Mouse (Mus musculus) liver, embryonic 14.5 days (tissue): ENCODE results near the gene Pinlyp.

Experiments
- CTCF ChIP-seq: IDR thresholded peaks from 2 replicates; pipeline ENCODE4 v1.5.1; 2016; ENCODE audit warnings: antibody characterized with exemption, low read depth, control low read depth
- EP300 ChIP-seq: IDR thresholded peaks from 2 replicates; pipeline ENCODE4 v1.6.1; 2016; ENCODE audit warnings: antibody characterized with exemption, low read depth

GRCm38 (mm10) chr7:24512355-24512754 is 33.6 kb downstream of the Pinlyp start, which contains the start of gene AC161166.1:
- no peak for TF ChIP-seq EP300
- TF ChIP-seq CTCF, result no peak
